Mouse (Mus musculus): ENCODE data around the gene Rtf2. TPM values are rescaled to one million over a fixed set of nuclear protein-coding genes. Genes with fewer than 3 reads are reported as not detected.

The Rtf2 gene
- total RNA-seq, 2 experiments from 2014 or later, result 30.6 to 32.7 TPM

- DNase-seq, result no peak
Observed at GRCm38 (mm10) chr2:172483766-172484413, 43.5 kb downstream of the Rtf2 start.

GRCm38 (mm10) chr2:172484696-172485370 lies 44.5 kb downstream of the Rtf2 start:
- DNase-seq, result no peak

GRCm38 (mm10) chr2:172496736-172497345 lies 56.5 kb downstream of the Rtf2 start:
- DNase-seq, result no peak

- DNase-seq, result no peak
Observed at GRCm38 (mm10) chr2:172498823-172499222, 58.5 kb downstream of the Rtf2 start.

- no peak for DNase-seq
Observed at GRCm38 (mm10) chr2:172500752-172501316, 60.5 kb downstream of the Rtf2 start.

- peak in 1 of 2 experiments; percentile 31 for DNase-seq
Observed at GRCm38 (mm10) chr2:172501341-172501740, 61.0 kb downstream of the Rtf2 start.

GRCm38 (mm10) chr2:172502168-172502567 lies 61.8 kb downstream of the Rtf2 start:
- DNase-seq, result no peak

GRCm38 (mm10) chr2:172506121-172506520 lies 65.8 kb downstream of the Rtf2 start:
- DNase-seq, result no peak

GRCm38 (mm10) chr2:172510056-172510712 lies 69.8 kb downstream of the Rtf2 start:
- DNase-seq, result no peak

GRCm38 (mm10) chr2:172510899-172511298 lies 70.5 kb downstream of the Rtf2 start:
- DNase-seq, result no peak

GRCm38 (mm10) chr2:172516407-172516992 lies 76.1 kb downstream of the Rtf2 start:
- DNase-seq, result no peak

Other genes starting within 250 kb of the Rtf2 start
- gene Mc3r, start 192.1 kb upstream of the Rtf2 start, total RNA-seq (2021), result not detected
- gene Fam210b, start 95.0 kb upstream of the Rtf2 start, total RNA-seq (2021), result 1 to 10 TPM; 5.5 to 5.9 TPM
- under 1 TPM; 0.55 to 0.93 TPM for gene Aurka, start 70.0 kb upstream of the Rtf2 start, total RNA-seq (2021)
- 10 to 100 TPM; 14.2 to 19.4 TPM for gene Cstf1, start 69.9 kb upstream of the Rtf2 start, total RNA-seq (2021)
- gene Cass4, start 46.8 kb upstream of the Rtf2 start, total RNA-seq (2021), result under 1 TPM; 0.27 to 0.28 TPM
- not detected for gene Gcnt7, start 18.0 kb downstream of the Rtf2 start, total RNA-seq (2021)
- not detected for gene Fam209, start 32.0 kb downstream of the Rtf2 start, total RNA-seq (2021)
- not detected for gene Tfap2c, start 109.0 kb downstream of the Rtf2 start, total RNA-seq (2021)

Measured in heart, adult 18-20 months (tissue).